Comparison of ENCODE assay signal across 9 mouse cellular contexts in genomic region chr19:56391307-56392046, GRCm38 (mm10). TPM values are rescaled to one million over a fixed set of nuclear protein-coding genes. Genes with fewer than 3 reads are reported as not detected.
DNase-seq lines count a peak whose midpoint lies in the region; ATAC-seq and TF ChIP-seq lines count a peak whose summit lies in the region.
"Had no signal": no experiment of that assay in that cellular context is flagged by ENCODE, and none has a peak within 500 bp of the region (broad histone marks: within the 10 kb centered on the region; RNA-seq: fewer than 3 reads in every experiment).

No protein-coding gene starts in this region.

- no peaks in the 10 kb centered on the region for H3K36me3 ChIP-seq in heart, postnatal 0 days (replicated peaks; ENCODE audit: control insufficient read depth, insufficient read depth, low read length)
- H3K36me3 ChIP-seq in lung, embryonic 14.5 days (ENCODE audit: insufficient read depth) = no peaks in the 10 kb centered on the region
- no peaks in the 10 kb centered on the region for H3K36me3 ChIP-seq in embryonic facial prominence, embryonic 10.5 days (replicated peaks)

- H3K4me2 ChIP-seq in heart, postnatal 0 days (ENCODE audit: low read depth, low read length) = no peak overlapping the region
- H3K4me2 ChIP-seq in lung, embryonic 14.5 days = no peak overlapping the region

- no peaks in the 10 kb centered on the region for H3K9me3 ChIP-seq in heart, postnatal 0 days (replicated peaks; ENCODE audit: control insufficient read depth, low read length)
- no peaks in the 10 kb centered on the region for H3K9me3 ChIP-seq in lung, embryonic 14.5 days (ENCODE audit: low read depth, low read length)
- H3K9me3 ChIP-seq in embryonic facial prominence, embryonic 10.5 days = no peaks in the 10 kb centered on the region

- ATAC-seq in heart, postnatal 0 days (ENCODE audit: insufficient read depth, low read depth) = no peak
- peak; percentile 71; the same call in 1 of the 2 replicates for ATAC-seq in lung, embryonic 14.5 days (ENCODE audit: insufficient read depth)

- 69% methylated on average over 6 of the region's 6 CpGs for whole genome bisulfite sequencing in heart, postnatal 0 days
- WGBS in lung, embryonic 14.5 days = 74% methylated on average over 6 of the region's 6 CpGs
- WGBS in embryonic facial prominence, embryonic 10.5 days = 82% methylated on average over 6 of the region's 6 CpGs

- TF ChIP-seq CTCF in heart, postnatal 0 days (IDR thresholded peaks at IDR 0.05; ENCODE audit: low read depth) = no peak
- TF ChIP-seq CTCF in lung, embryonic 14.5 days (IDR thresholded peaks at IDR 0.05; ENCODE audit: low read depth) = no peak

- H3K4me3 ChIP-seq in heart, postnatal 0 days (ENCODE audit: low read depth, low read length) = no peak overlapping the region
- H3K4me3 ChIP-seq in lung, embryonic 14.5 days (ENCODE audit: low read depth, low read length) = no peak overlapping the region
- H3K4me3 ChIP-seq in embryonic facial prominence, embryonic 10.5 days = no peak overlapping the region

- no peak for TF ChIP-seq EP300 in heart, postnatal 0 days (IDR thresholded peaks at IDR 0.05; ENCODE audit: low read depth)

- 0 out of 2 replicates have a peak overlapping the region, but pooled peaks have one; percentile 98 for H3K27ac ChIP-seq in heart, postnatal 0 days (ENCODE audit: low read depth)
- no peak overlapping the region for H3K27ac ChIP-seq in lung, embryonic 14.5 days (ENCODE audit: low read depth)
- H3K27ac ChIP-seq in embryonic facial prominence, embryonic 10.5 days (replicated peaks) = no peak overlapping the region

- no peak for DNase-seq in heart, postnatal 0 days (ENCODE audit: low spot score)
- no peak for DNase-seq in heart, adult 18-20 months
- DNase-seq in c-Kit-positive CD71-positive TER-119-negative erythroid progenitor cells, embryonic 14.5 days (ENCODE audit: low read depth) = peak; percentile 88
- DNase-seq in lung, embryonic 14.5 days = no peak
- peak; percentile 88 to 90 for DNase-seq in spleen, postnatal 4 days (ENCODE audit: low spot score in 2 of 2)
- DNase-seq in right cerebral cortex, adult 2 months (ENCODE audit: low spot score in 2 of 2) = no peak
- DNase-seq in layer of hippocampus, adult 18-20 months (ENCODE audit: low spot score in 2 of 2) = no peak
- no peak for DNase-seq in embryonic facial prominence, embryonic 10.5 days (ENCODE audit: low spot score)
- DNase-seq: cerebellum, adult 18-20 months had no signal

- H3K9ac ChIP-seq in heart, postnatal 0 days (replicated peaks; ENCODE audit: low read depth, low read length) = no peak overlapping the region
- no peak overlapping the region for H3K9ac ChIP-seq in lung, embryonic 14.5 days

- H3K27me3 ChIP-seq in heart, postnatal 0 days (ENCODE audit: control insufficient read depth, insufficient read depth, low read length) = no peaks in the 10 kb centered on the region
- peaks cover 7% of the 10 kb centered on the region; the same call in 1 of the 2 replicates for H3K27me3 ChIP-seq in lung, embryonic 14.5 days (ENCODE audit: insufficient read depth, low read length)
- peaks cover 30% of the 10 kb centered on the region for H3K27me3 ChIP-seq in embryonic facial prominence, embryonic 10.5 days (replicated peaks; ENCODE audit: low read depth, poor library complexity, severe bottlenecking)

- H3K4me1 ChIP-seq in heart, postnatal 0 days (ENCODE audit: control insufficient read depth, insufficient read depth) = peaks cover 34% of the 10 kb centered on the region
- no peaks in the 10 kb centered on the region for H3K4me1 ChIP-seq in lung, embryonic 14.5 days (ENCODE audit: insufficient read depth)
- peaks cover 13% of the 10 kb centered on the region for H3K4me1 ChIP-seq in embryonic facial prominence, embryonic 10.5 days

RNA-seq across cellular contexts. Expression of gene Nrap, which starts 1.6 kb away (rescaled TPM):
- 163 and 207 TPM in 2 replicates for total RNA-seq in heart, postnatal 0 days (2014; rRNA removed; ENCODE audit: low replicate concordance)
- 52.9 and 60.1 TPM in 2 replicates for polyA plus RNA-seq in heart, postnatal 0 days (2015; fragmentation: Nextera tagmentation; extraction: Ambion mirVana)
- total RNA-seq in heart, adult 18-20 months (2021) = 100 to 1,000 TPM; 379 to 400 TPM
- 0.18 and 0.32 TPM in 2 replicates for polyA plus RNA-seq in lung, embryonic 14.5 days (2014; fragmentation: Nextera tagmentation; extraction: Ambion mirVana)
- total RNA-seq in layer of hippocampus, adult 18-20 months (2021) = under 1 TPM; 0.23 to 0.35 TPM
- 0.07 and 0.11 TPM in 2 replicates for polyA plus RNA-seq in embryonic facial prominence, embryonic 10.5 days (2016; fragmentation: Nextera tagmentation; extraction: Ambion mirVana)

RNA-seq across cellular contexts. Expression of gene Casp7, which starts 5.5 kb away (rescaled TPM):
- total RNA-seq in heart, postnatal 0 days (2014; rRNA removed; ENCODE audit: low replicate concordance) = 33.1 and 33.2 TPM in 2 replicates
- polyA plus RNA-seq in heart, postnatal 0 days (2015; fragmentation: Nextera tagmentation; extraction: Ambion mirVana) = 22.5 and 27.0 TPM in 2 replicates
- 10 to 100 TPM in 1 of 2 experiments, 1 to 10 TPM in 1; 9.1 to 12.2 TPM for total RNA-seq in heart, adult 18-20 months (2021)
- 30.7 and 32.1 TPM in 2 replicates for polyA plus RNA-seq in lung, embryonic 14.5 days (2014; fragmentation: Nextera tagmentation; extraction: Ambion mirVana)
- 1 to 10 TPM; 2.1 to 2.3 TPM for total RNA-seq in layer of hippocampus, adult 18-20 months (2021)
- 15.9 and 17.8 TPM in 2 replicates for polyA plus RNA-seq in embryonic facial prominence, embryonic 10.5 days (2016; fragmentation: Nextera tagmentation; extraction: Ambion mirVana)

Comparison
In these comparisons a context has a peak if more than half of its experiments do, and no peak if none do; other contexts are left out.
1. DNase-seq: peak in c-Kit-positive CD71-positive TER-119-negative erythroid progenitor cells, embryonic 14.5 days (single experiment) and spleen, postnatal 4 days (2 of 2); none in heart, postnatal 0 days (single experiment), heart, adult 18-20 months (0 of 2), lung, embryonic 14.5 days (single experiment), right cerebral cortex, adult 2 months (0 of 2), layer of hippocampus, adult 18-20 months (0 of 2) and embryonic facial prominence, embryonic 10.5 days (single experiment).
2. RNA of gene Nrap, which starts 1.6 kb away (total RNA-seq): 379 to 400 TPM in heart, adult 18-20 months and 163 to 207 TPM in heart, postnatal 0 days; 0.23 to 0.35 TPM in layer of hippocampus, adult 18-20 months; every median in the first group is over 100 times any median in the second.